Mouse (Mus musculus) granulocyte monocyte progenitor cell, adult 5-6 weeks (primary cell): ENCODE results near the gene Flnc. TPM values are rescaled to one million over a fixed set of nuclear protein-coding genes. Genes with fewer than 3 reads are reported as not detected.

Experiments
- ATAC-seq: replicated peaks from 2 replicates; pipeline ENCODE4 v1.8.0; 2016; ENCODE audit warnings: mild to moderate bottlenecking, moderate TSS enrichment, inconsistent platforms; ENCODE audit not compliant: poor library complexity, severe bottlenecking
- total RNA-seq, 2 experiments: library from RNA; stranded (forward) in 1 of 2; stranded (reverse) in 1 of 2; fragments of 200-712, 200-1000 nt in 1 of 2; fragments of >200 nt in 1 of 2; fragmentation: Nextera tagmentation in 1 of 2; gene quantifications; 2 replicates each; pipeline ENCODE4 v1.2.3; 2014 to 2017

Flnc gene
- total RNA-seq, 2 experiments from 2014 or later = not detected

GRCm38 (mm10) chr6:29473941-29474691, 41.1 kb downstream of the Flnc start:
- peak; percentile 98 for ATAC-seq

GRCm38 (mm10) chr6:29474736-29475135, 41.7 kb downstream of the Flnc start:
- no peak for ATAC-seq

GRCm38 (mm10) chr6:29482691-29483090, 49.6 kb downstream of the Flnc start:
- no peak for ATAC-seq

GRCm38 (mm10) chr6:29484716-29485559, 51.9 kb downstream of the Flnc start:
- ATAC-seq = peak; percentile 86

- ATAC-seq = no peak
Observed at GRCm38 (mm10) chr6:29485951-29486350, 52.9 kb downstream of the Flnc start.

- no peak for ATAC-seq
Observed at GRCm38 (mm10) chr6:29494101-29494500, 61.0 kb downstream of the Flnc start.

GRCm38 (mm10) chr6:29496270-29496669, 63.2 kb downstream of the Flnc start:
- ATAC-seq = no peak

GRCm38 (mm10) chr6:29497791-29498190, 64.7 kb downstream of the Flnc start:
- 0 out of 2 replicates have a peak, but pooled peaks have one; percentile 27 for ATAC-seq

GRCm38 (mm10) chr6:29500177-29500576, 67.1 kb downstream of the Flnc start:
- no peak for ATAC-seq

GRCm38 (mm10) chr6:29500810-29501209, 67.8 kb downstream of the Flnc start:
- no peak for ATAC-seq

GRCm38 (mm10) chr6:29501599-29501998, 68.5 kb downstream of the Flnc start:
- ATAC-seq = no peak

- no peak for ATAC-seq
Observed at GRCm38 (mm10) chr6:29505493-29505892, 72.4 kb downstream of the Flnc start.

- no peak for ATAC-seq
Observed at GRCm38 (mm10) chr6:29506834-29507233, 73.8 kb downstream of the Flnc start.

GRCm38 (mm10) chr6:29507447-29508309, 74.6 kb downstream of the Flnc start, which contains the start of gene Kcp:
Gene Kcp (minus strand): TSS chr6:29507952.
- peak; percentile 44 for ATAC-seq

- ATAC-seq = no peak
Observed at GRCm38 (mm10) chr6:29509086-29509485, 76.0 kb downstream of the Flnc start.

Other genes with a start within 250 kb of the Flnc start
- 109 and 124 TPM in 2 replicates for gene Impdh1, start 216.9 kb upstream of the Flnc start, total RNA-seq (2014; fragmentation: Nextera tagmentation)
- gene Impdh1, start 216.9 kb upstream of the Flnc start, total RNA-seq (2017) = 110 and 120 TPM in 2 replicates
- gene Hilpda, start 160.8 kb upstream of the Flnc start, total RNA-seq (2014; fragmentation: Nextera tagmentation) = 14.0 and 15.5 TPM in 2 replicates
- 9.7 and 17.7 TPM in 2 replicates for gene Hilpda, start 160.8 kb upstream of the Flnc start, total RNA-seq (2017)
- not detected in 2 replicates for gene Fam71f2, start 153.7 kb upstream of the Flnc start, total RNA-seq (2014; fragmentation: Nextera tagmentation)
- 0.88 TPM in 1 of 2 replicates, not detected in the other for gene Fam71f2, start 153.7 kb upstream of the Flnc start, total RNA-seq (2017)
- gene Fam71f1, start 114.1 kb upstream of the Flnc start, total RNA-seq (2014; fragmentation: Nextera tagmentation) = not detected in 2 replicates
- gene Fam71f1, start 114.1 kb upstream of the Flnc start, total RNA-seq (2017) = not detected in 2 replicates
- gene Calu, start 85.2 kb upstream of the Flnc start, total RNA-seq (2014; fragmentation: Nextera tagmentation) = 72.1 and 86.1 TPM in 2 replicates
- 228 and 237 TPM in 2 replicates for gene Calu, start 85.2 kb upstream of the Flnc start, total RNA-seq (2017)
- gene Opn1sw, start 44.8 kb upstream of the Flnc start, total RNA-seq (2014; fragmentation: Nextera tagmentation) = not detected in 2 replicates
- gene Opn1sw, start 44.8 kb upstream of the Flnc start, total RNA-seq (2017) = not detected in 2 replicates
- not detected in 2 replicates for gene Ccdc136, start 36.9 kb upstream of the Flnc start, total RNA-seq (2014; fragmentation: Nextera tagmentation)
- not detected in 2 replicates for gene Ccdc136, start 36.9 kb upstream of the Flnc start, total RNA-seq (2017)
- gene Atp6v1f, start 34.5 kb downstream of the Flnc start, total RNA-seq (2014; fragmentation: Nextera tagmentation) = 192 and 201 TPM in 2 replicates
- gene Atp6v1f, start 34.5 kb downstream of the Flnc start, total RNA-seq (2017) = 119 and 143 TPM in 2 replicates
- gene Atp6v1fnb, start 38.2 kb downstream of the Flnc start, total RNA-seq (2014; fragmentation: Nextera tagmentation) = not detected in 2 replicates
- 1.4 and 1.5 TPM in 2 replicates for gene Atp6v1fnb, start 38.2 kb downstream of the Flnc start, total RNA-seq (2017)
- gene Kcp, start 74.7 kb downstream of the Flnc start, total RNA-seq (2014; fragmentation: Nextera tagmentation) = not detected in 2 replicates
- 0.15 and 0.22 TPM in 2 replicates for gene Kcp, start 74.7 kb downstream of the Flnc start, total RNA-seq (2017)
- gene Irf5, start 93.4 kb downstream of the Flnc start, total RNA-seq (2014; fragmentation: Nextera tagmentation) = 20.2 and 22.6 TPM in 2 replicates
- 13.7 and 19.6 TPM in 2 replicates for gene Irf5, start 93.4 kb downstream of the Flnc start, total RNA-seq (2017)
- 66.4 and 89.6 TPM in 2 replicates for gene Tnpo3, start 176.6 kb downstream of the Flnc start, total RNA-seq (2014; fragmentation: Nextera tagmentation)
- gene Tnpo3, start 176.6 kb downstream of the Flnc start, total RNA-seq (2017) = 74.5 and 77.2 TPM in 2 replicates